Mouse (Mus musculus): ENCODE results near the gene Ifitm7. TPM values are rescaled to one million over a fixed set of nuclear protein-coding genes. Genes with fewer than 3 reads are reported as not detected.
A peak's percentile ranks its signal among the peaks of the same experiment; 100 is the strongest.

Ifitm7 gene
- polyA plus RNA-seq, 2 experiments = 0.08 to 0.09 TPM

- Histone ChIP-seq H3K27ac (no peak overlapping the region), H3K36me3 (replicated peaks; ENCODE audit: control insufficient read depth, insufficient read depth, low read depth) (no peaks in the 10 kb centered on the region), H3K4me3 (ENCODE audit: insufficient read depth in 1 of 2, low read depth in 2 of 2, low read length in 2 of 2) (no peak overlapping the region), H3K27me3 (ENCODE audit: control insufficient read depth, insufficient read depth, low read length) (no peaks in the 10 kb centered on the region), H3K9me3 (ENCODE audit: control insufficient read depth, low read length) (no peaks in the 10 kb centered on the region), H3K9ac (replicated peaks) (no peak overlapping the region), H3K4me1 (replicated peaks; ENCODE audit: control insufficient read depth in 2 of 2, insufficient read depth in 2 of 2, low read length in 1 of 2) (no peaks in the 10 kb centered on the region), H3K4me2 (ENCODE audit: low read depth) (no peak overlapping the region)
- no peak for DNase-seq (ENCODE audit: low read depth in 3 of 3, low spot score in 3 of 3)
- TF ChIP-seq CTCF (IDR thresholded peaks at IDR 0.05; ENCODE audit: low read depth) (no peak), EP300 (IDR thresholded peaks at IDR 0.05; ENCODE audit: low read depth) (no peak)
- WGBS (ENCODE audit: insufficient replicate concordance) = 47% methylated on average over 2 of the region's 2 CpGs
- no peak for ATAC-seq (ENCODE audit: insufficient read depth)
These were observed 21.4 kb upstream of the Ifitm7 start for GRCm38 (mm10) chr16:14008081-14008480.

DNA sequence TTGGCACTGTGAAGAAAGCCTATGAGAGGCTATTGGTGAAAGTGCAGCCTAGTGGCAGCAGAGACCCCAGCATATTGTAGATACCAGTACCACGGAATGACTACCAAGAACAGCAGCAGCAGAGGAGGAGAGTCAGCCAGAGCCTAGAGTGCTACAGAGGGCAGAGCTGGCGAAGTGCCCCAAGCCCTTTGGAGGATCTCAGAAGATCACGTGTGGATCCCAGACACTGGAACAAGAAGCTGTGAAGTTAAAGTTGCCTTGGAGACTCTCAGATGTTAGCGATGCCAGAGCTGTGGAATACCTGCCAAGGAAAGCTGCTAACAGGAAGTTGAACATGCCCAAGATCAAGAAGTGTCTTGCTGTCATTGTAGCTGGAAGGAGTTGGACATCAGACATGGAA, 18.6 kb upstream of the Ifitm7 start:
- Histone ChIP-seq H3K4me1 (replicated peaks; ENCODE audit: control insufficient read depth in 2 of 2, insufficient read depth in 2 of 2, low read length in 1 of 2) (no peaks in the 10 kb centered on the region), H3K4me2 (ENCODE audit: low read depth) (no peak overlapping the region), H3K36me3 (replicated peaks; ENCODE audit: control insufficient read depth, insufficient read depth, low read depth) (no peaks in the 10 kb centered on the region), H3K27me3 (ENCODE audit: control insufficient read depth, insufficient read depth, low read length) (no peaks in the 10 kb centered on the region), H3K9me3 (ENCODE audit: control insufficient read depth, low read length) (no peaks in the 10 kb centered on the region), H3K4me3 (ENCODE audit: insufficient read depth in 1 of 2, low read depth in 2 of 2, low read length in 2 of 2) (no peak overlapping the region), H3K9ac (replicated peaks) (no peak overlapping the region), H3K27ac (no peak overlapping the region)
- WGBS (ENCODE audit: insufficient replicate concordance) = 43% methylated on average over 4 of the region's 4 CpGs
- TF ChIP-seq EP300 (IDR thresholded peaks at IDR 0.05; ENCODE audit: low read depth) = no peak
- no peak for TF ChIP-seq CTCF (IDR thresholded peaks at IDR 0.05; ENCODE audit: low read depth)
- DNase-seq (ENCODE audit: low read depth in 3 of 3, low spot score in 3 of 3) = no peak
- no peak for ATAC-seq (ENCODE audit: insufficient read depth)

GRCm38 (mm10) chr16:14004726-14005125, 18.0 kb upstream of the Ifitm7 start:
- 47% methylated on average over 2 of the region's 2 CpGs for WGBS (ENCODE audit: insufficient replicate concordance)
- DNase-seq (ENCODE audit: low read depth in 3 of 3, low spot score in 3 of 3) (no peak), ATAC-seq (ENCODE audit: insufficient read depth) (no peak)
- H3K36me3 ChIP-seq (replicated peaks; ENCODE audit: control insufficient read depth, insufficient read depth, low read depth) = no peaks in the 10 kb centered on the region
- H3K27me3 ChIP-seq (ENCODE audit: control insufficient read depth, insufficient read depth, low read length) = no peaks in the 10 kb centered on the region
- TF ChIP-seq EP300 (IDR thresholded peaks at IDR 0.05; ENCODE audit: low read depth) (no peak), CTCF (IDR thresholded peaks at IDR 0.05; ENCODE audit: low read depth) (no peak)
- H3K4me1 ChIP-seq (replicated peaks; ENCODE audit: control insufficient read depth in 2 of 2, insufficient read depth in 2 of 2, low read length in 1 of 2) = no peaks in the 10 kb centered on the region
- H3K9me3 ChIP-seq (ENCODE audit: control insufficient read depth, low read length) = no peaks in the 10 kb centered on the region
- H3K4me3 ChIP-seq (ENCODE audit: insufficient read depth in 1 of 2, low read depth in 2 of 2, low read length in 2 of 2) = no peak overlapping the region
- no peak overlapping the region for H3K4me2 ChIP-seq (ENCODE audit: low read depth)
- no peak overlapping the region for H3K9ac ChIP-seq (replicated peaks)
- no peak overlapping the region for H3K27ac ChIP-seq

DNA sequence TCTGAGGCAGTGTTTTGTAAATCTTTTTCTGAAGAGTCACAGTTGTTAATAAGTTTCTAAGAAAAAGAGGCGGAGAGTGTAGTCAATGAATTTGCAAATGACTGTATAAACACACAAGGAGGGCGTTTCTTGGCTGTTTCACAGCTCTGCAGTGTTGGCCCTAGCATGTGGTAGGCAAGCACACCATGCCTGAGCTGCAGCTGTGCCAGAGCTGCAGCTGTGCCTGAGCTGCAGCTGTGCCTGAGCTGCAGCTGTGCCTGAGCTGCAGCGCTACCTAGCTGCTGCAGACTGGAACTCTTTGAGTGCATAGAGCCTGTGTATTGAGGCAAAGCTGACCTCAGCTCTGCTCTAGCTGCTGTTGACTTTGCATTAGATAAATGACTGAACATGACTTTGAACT, 17.5 kb upstream of the Ifitm7 start:
- H3K4me2 ChIP-seq (ENCODE audit: low read depth) = no peak overlapping the region
- H3K27me3 ChIP-seq (ENCODE audit: control insufficient read depth, insufficient read depth, low read length) = no peaks in the 10 kb centered on the region
- ATAC-seq (ENCODE audit: insufficient read depth) (peak; percentile 50; the same call in 1 of the 2 replicates), DNase-seq (ENCODE audit: low read depth in 3 of 3, low spot score in 3 of 3) (no peak)
- H3K4me1 ChIP-seq (replicated peaks; ENCODE audit: control insufficient read depth in 2 of 2, insufficient read depth in 2 of 2, low read length in 1 of 2) = no peaks in the 10 kb centered on the region
- H3K36me3 ChIP-seq (replicated peaks; ENCODE audit: control insufficient read depth, insufficient read depth, low read depth) = no peaks in the 10 kb centered on the region
- TF ChIP-seq EP300 (IDR thresholded peaks at IDR 0.05; ENCODE audit: low read depth) (no peak), CTCF (IDR thresholded peaks at IDR 0.05; ENCODE audit: low read depth) (peak; percentile 68)
- WGBS (ENCODE audit: insufficient replicate concordance) = 36% methylated on average over 3 of the region's 3 CpGs
- no peak overlapping the region for H3K27ac ChIP-seq
- no peak overlapping the region for H3K4me3 ChIP-seq (ENCODE audit: insufficient read depth in 1 of 2, low read depth in 2 of 2, low read length in 2 of 2)
- H3K9ac ChIP-seq (replicated peaks) = no peak overlapping the region
- H3K9me3 ChIP-seq (ENCODE audit: control insufficient read depth, low read length) = no peaks in the 10 kb centered on the region

GRCm38 (mm10) chr16:14003386-14004130, 16.9 kb upstream of the Ifitm7 start:
- Histone ChIP-seq H3K9me3 (ENCODE audit: control insufficient read depth, low read length) (no peaks in the 10 kb centered on the region), H3K4me2 (ENCODE audit: low read depth) (no peak overlapping the region), H3K4me3 (ENCODE audit: insufficient read depth in 1 of 2, low read depth in 2 of 2, low read length in 2 of 2) (no peak overlapping the region), H3K27me3 (ENCODE audit: control insufficient read depth, insufficient read depth, low read length) (no peaks in the 10 kb centered on the region), H3K27ac (no peak overlapping the region), H3K36me3 (replicated peaks; ENCODE audit: control insufficient read depth, insufficient read depth, low read depth) (no peaks in the 10 kb centered on the region), H3K4me1 (replicated peaks; ENCODE audit: control insufficient read depth in 2 of 2, insufficient read depth in 2 of 2, low read length in 1 of 2) (no peaks in the 10 kb centered on the region), H3K9ac (replicated peaks) (no peak overlapping the region)
- no peak for ATAC-seq (ENCODE audit: insufficient read depth)
- WGBS (ENCODE audit: insufficient replicate concordance) = 39% methylated on average over 8 of the region's 8 CpGs
- DNase-seq (ENCODE audit: low read depth in 3 of 3, low spot score in 3 of 3) = no peak
- no peak for TF ChIP-seq CTCF (IDR thresholded peaks at IDR 0.05; ENCODE audit: low read depth)
